In the genomic region with DNA sequence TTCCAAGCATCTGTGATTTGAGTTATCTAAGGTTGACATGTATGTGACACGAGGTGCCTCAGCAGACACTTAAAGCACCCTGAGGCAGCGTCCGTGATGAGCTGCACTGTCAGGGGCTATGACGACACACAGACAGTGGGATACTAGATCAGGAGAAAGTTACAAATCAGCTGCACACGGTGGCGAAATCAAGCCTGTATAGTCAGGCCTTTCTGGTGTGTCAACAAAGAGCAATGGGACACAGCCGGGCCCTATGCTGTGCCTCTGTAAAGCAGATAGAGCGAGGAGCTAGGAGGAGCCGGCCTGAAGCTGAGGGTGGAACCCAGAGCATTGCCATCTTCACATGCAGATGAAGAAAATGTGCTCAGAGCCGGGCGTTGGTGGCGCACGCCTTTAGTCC, we compare ENCODE assay signal across 24 mouse cellular contexts. TPM values are rescaled to one million over a fixed set of nuclear protein-coding genes. Genes with fewer than 3 reads are reported as not detected.
DNase-seq lines count a peak whose midpoint lies in the region; ATAC-seq and TF ChIP-seq lines count a peak whose summit lies in the region.
"Had no signal": no experiment of that assay in that cellular context is flagged by ENCODE, and none has a peak within 500 bp of the region (broad histone marks: within the 10 kb centered on the region; RNA-seq: fewer than 3 reads in every experiment).

No protein-coding gene starts in this region.

- no peak overlapping the region for H3K4me3 ChIP-seq in layer of hippocampus, adult 2 months
- no peak overlapping the region for H3K4me3 ChIP-seq in liver, embryonic 13.5 days (replicated peaks)
- H3K4me3 ChIP-seq in liver, embryonic 12.5 days: no peak overlapping the region
- H3K4me3 ChIP-seq in bone marrow macrophage, adult 2 months (ENCODE audit: insufficient read depth, low read length): no peak overlapping the region
- H3K4me3 ChIP-seq in liver, postnatal 0 days (ENCODE audit: low read depth, low read length): no peak overlapping the region
- H3K4me3 ChIP-seq in hindbrain, postnatal 0 days (ENCODE audit: low read length): no peak overlapping the region
- no peak overlapping the region for H3K4me3 ChIP-seq in heart, embryonic 11.5 days (ENCODE audit: low read depth, low read length)
- H3K4me3 ChIP-seq: embryonic facial prominence, embryonic 12.5 days; embryonic facial prominence, embryonic 15.5 days; forebrain, embryonic 12.5 days; forebrain, embryonic 15.5 days; heart, embryonic 12.5 days; heart, embryonic 15.5 days; hindbrain, embryonic 10.5 days; hindbrain, embryonic 13.5 days had no signal

- H3K27me3 ChIP-seq in liver, embryonic 13.5 days: no peaks in the 10 kb centered on the region
- no peaks in the 10 kb centered on the region for H3K27me3 ChIP-seq in liver, embryonic 12.5 days (replicated peaks)
- H3K27me3 ChIP-seq in liver, postnatal 0 days (ENCODE audit: insufficient read depth, low read length): no peaks in the 10 kb centered on the region
- no peaks in the 10 kb centered on the region for H3K27me3 ChIP-seq in hindbrain, postnatal 0 days (ENCODE audit: insufficient read depth, low read length)
- no peaks in the 10 kb centered on the region for H3K27me3 ChIP-seq in heart, embryonic 11.5 days (ENCODE audit: control insufficient read depth, insufficient read depth, low read length)
- H3K27me3 ChIP-seq: embryonic facial prominence, embryonic 12.5 days; embryonic facial prominence, embryonic 15.5 days; forebrain, embryonic 12.5 days; forebrain, embryonic 15.5 days; heart, embryonic 12.5 days; heart, embryonic 15.5 days; hindbrain, embryonic 13.5 days had no signal

- WGBS in liver, embryonic 13.5 days (ENCODE audit: insufficient replicate concordance): 60% methylated on average over 13 of the region's 13 CpGs
- 65% methylated on average over 13 of the region's 13 CpGs for WGBS in liver, embryonic 12.5 days (ENCODE audit: insufficient replicate concordance)
- WGBS in liver, postnatal 0 days (ENCODE audit: insufficient replicate concordance): 50% methylated on average over 13 of the region's 13 CpGs
- WGBS in hindbrain, postnatal 0 days: 81% methylated on average over 13 of the region's 13 CpGs
- WGBS in heart, embryonic 11.5 days (ENCODE audit: insufficient replicate concordance): 67% methylated on average over 13 of the region's 13 CpGs

- peak; percentile 26; the same call in 1 of the 2 replicates for ATAC-seq in liver, embryonic 13.5 days (ENCODE audit: low read depth)
- no peak for ATAC-seq in liver, embryonic 12.5 days
- ATAC-seq in liver, postnatal 0 days: peak; percentile 91
- ATAC-seq in hindbrain, postnatal 0 days: no peak
- ATAC-seq in heart, embryonic 11.5 days (replicated peaks; ENCODE audit: insufficient number of reproducible peaks, low FRiP score, low TSS enrichment): no peak
- ATAC-seq: activated CD4-positive, CD25-positive, alpha-beta regulatory T cell, adult 4 months; forebrain, embryonic 15.5 days; hindbrain, embryonic 16.5 days had no signal

- H3K4me1 ChIP-seq in liver, embryonic 13.5 days (replicated peaks): no peaks in the 10 kb centered on the region
- 0 out of 2 replicates have a peak, but pooled peaks cover 2% of the 10 kb centered on the region for H3K4me1 ChIP-seq in liver, embryonic 12.5 days
- peaks cover 85% of the 10 kb centered on the region for H3K4me1 ChIP-seq in bone marrow macrophage, adult 2 months (ENCODE audit: control insufficient read depth, insufficient read depth, low read length)
- peaks cover 37% of the 10 kb centered on the region for H3K4me1 ChIP-seq in liver, postnatal 0 days (ENCODE audit: insufficient read depth)
- H3K4me1 ChIP-seq in hindbrain, postnatal 0 days (ENCODE audit: insufficient read depth, low read length): peaks cover 11% of the 10 kb centered on the region
- H3K4me1 ChIP-seq in heart, embryonic 11.5 days (ENCODE audit: control insufficient read depth, insufficient read depth, low read length): peaks cover 24% of the 10 kb centered on the region
- H3K4me1 ChIP-seq: embryonic facial prominence, embryonic 12.5 days; hindbrain, embryonic 10.5 days had no signal

- no peak overlapping the region for H3K9ac ChIP-seq in liver, embryonic 13.5 days
- H3K9ac ChIP-seq in liver, embryonic 12.5 days: no peak overlapping the region
- no peak overlapping the region for H3K9ac ChIP-seq in liver, postnatal 0 days (replicated peaks)
- H3K9ac ChIP-seq in hindbrain, postnatal 0 days (replicated peaks; ENCODE audit: low read length): no peak overlapping the region
- no peak overlapping the region for H3K9ac ChIP-seq in heart, embryonic 11.5 days (ENCODE audit: low read depth, low read length)
- H3K9ac ChIP-seq: embryonic facial prominence, embryonic 12.5 days; embryonic facial prominence, embryonic 15.5 days; forebrain, embryonic 12.5 days; forebrain, embryonic 15.5 days; heart, embryonic 12.5 days; heart, embryonic 15.5 days; hindbrain, embryonic 13.5 days had no signal

- no peaks in the 10 kb centered on the region for H3K9me3 ChIP-seq in liver, embryonic 13.5 days (replicated peaks)
- H3K9me3 ChIP-seq in liver, embryonic 12.5 days (replicated peaks): no peaks in the 10 kb centered on the region
- H3K9me3 ChIP-seq in liver, postnatal 0 days (ENCODE audit: low read length): no peaks in the 10 kb centered on the region
- no peaks in the 10 kb centered on the region for H3K9me3 ChIP-seq in hindbrain, postnatal 0 days (ENCODE audit: low read length)
- no peaks in the 10 kb centered on the region for H3K9me3 ChIP-seq in heart, embryonic 11.5 days (replicated peaks; ENCODE audit: control insufficient read depth, low read length)
- H3K9me3 ChIP-seq: embryonic facial prominence, embryonic 12.5 days; embryonic facial prominence, embryonic 15.5 days; forebrain, embryonic 12.5 days; forebrain, embryonic 15.5 days; heart, embryonic 12.5 days; heart, embryonic 15.5 days; hindbrain, embryonic 10.5 days; hindbrain, embryonic 13.5 days had no signal

- H3K4me2 ChIP-seq in liver, embryonic 13.5 days: no peak overlapping the region
- H3K4me2 ChIP-seq in liver, embryonic 12.5 days: no peak overlapping the region
- no peak overlapping the region for H3K4me2 ChIP-seq in liver, postnatal 0 days (ENCODE audit: low read depth, low read length)
- no peak overlapping the region for H3K4me2 ChIP-seq in hindbrain, postnatal 0 days (ENCODE audit: low read depth, low read length)
- H3K4me2 ChIP-seq in heart, embryonic 11.5 days: no peak overlapping the region
- H3K4me2 ChIP-seq: embryonic facial prominence, embryonic 12.5 days; embryonic facial prominence, embryonic 15.5 days; forebrain, embryonic 12.5 days; forebrain, embryonic 15.5 days; heart, embryonic 12.5 days; heart, embryonic 15.5 days; hindbrain, embryonic 13.5 days had no signal

- TF ChIP-seq CTCF in layer of hippocampus, adult 2 months (conservative IDR thresholded peaks at IDR 0.05): no peak
- no peak for TF ChIP-seq CTCF in bone marrow macrophage, adult 2 months (IDR thresholded peaks at IDR 0.05; ENCODE audit: low read depth, low read length)
- no peak for TF ChIP-seq CTCF in liver, postnatal 0 days (IDR thresholded peaks at IDR 0.05; ENCODE audit: low read depth)
- TF ChIP-seq CTCF in hindbrain, postnatal 0 days (IDR thresholded peaks at IDR 0.05; ENCODE audit: low read depth): no peak

- TF ChIP-seq EP300 in liver, postnatal 0 days (IDR thresholded peaks at IDR 0.05; ENCODE audit: low read depth): no peak

- DNase-seq in layer of hippocampus, adult 2 months (ENCODE audit: low spot score in 2 of 2): no peak
- no peak for DNase-seq in layer of hippocampus, postnatal 14 days (ENCODE audit: low spot score in 2 of 2)
- no peak for DNase-seq in liver, embryonic 13.5 days
- peak; percentile 53 for DNase-seq in liver, postnatal 0 days
- no peak for DNase-seq in hindbrain, postnatal 0 days (ENCODE audit: low spot score)
- DNase-seq: adrenal gland, adult 8-10 months; adrenal gland, postnatal 25 days; gastrocnemius, postnatal 10 days; gastrocnemius, postnatal 36 days; heart, postnatal 10 days; heart, postnatal 36 days had no signal

- peak overlapping the region; percentile 89 for H3K27ac ChIP-seq in layer of hippocampus, adult 2 months
- H3K27ac ChIP-seq in liver, embryonic 13.5 days: no peak overlapping the region
- H3K27ac ChIP-seq in liver, embryonic 12.5 days: no peak overlapping the region
- H3K27ac ChIP-seq in bone marrow macrophage, adult 2 months (ENCODE audit: insufficient read depth, low read depth, low read length): peak overlapping the region; percentile 20; the same call in 1 of the 2 replicates
- H3K27ac ChIP-seq in liver, postnatal 0 days (ENCODE audit: low read depth): peak overlapping the region; percentile 55
- H3K27ac ChIP-seq in hindbrain, postnatal 0 days: no peak overlapping the region; the same call in 1 of the 2 replicates
- no peak overlapping the region for H3K27ac ChIP-seq in heart, embryonic 11.5 days (ENCODE audit: low read depth, low read length)
- H3K27ac ChIP-seq: embryonic facial prominence, embryonic 12.5 days; embryonic facial prominence, embryonic 15.5 days; forebrain, embryonic 12.5 days; forebrain, embryonic 15.5 days; heart, embryonic 15.5 days; hindbrain, embryonic 10.5 days; hindbrain, embryonic 13.5 days had no signal

- no peaks in the 10 kb centered on the region for H3K36me3 ChIP-seq in liver, embryonic 13.5 days
- H3K36me3 ChIP-seq in liver, embryonic 12.5 days: no peaks in the 10 kb centered on the region
- H3K36me3 ChIP-seq in liver, postnatal 0 days (replicated peaks; ENCODE audit: insufficient read depth, low read length): no peaks in the 10 kb centered on the region
- no peaks in the 10 kb centered on the region for H3K36me3 ChIP-seq in hindbrain, postnatal 0 days (ENCODE audit: insufficient read depth, low read length)
- H3K36me3 ChIP-seq in heart, embryonic 11.5 days (ENCODE audit: control insufficient read depth, insufficient read depth, low read length): no peaks in the 10 kb centered on the region
- H3K36me3 ChIP-seq: embryonic facial prominence, embryonic 12.5 days; embryonic facial prominence, embryonic 15.5 days; forebrain, embryonic 12.5 days; forebrain, embryonic 15.5 days; heart, embryonic 12.5 days; heart, embryonic 15.5 days; hindbrain, embryonic 10.5 days; hindbrain, embryonic 13.5 days had no signal

- TF ChIP-seq POLR2A in bone marrow macrophage, adult 2 months (IDR thresholded peaks at IDR 0.05; ENCODE audit: borderline replicate concordance, low read depth, low read length): no peak

RNA-seq across cellular contexts. Expression of gene Prkag2, which starts 12.3 kb away (rescaled TPM):
- 100 to 1,000 TPM; 177 to 193 TPM for total RNA-seq in layer of hippocampus, adult 2 months (2021)
- total RNA-seq in layer of hippocampus, postnatal 14 days (2021): 100 to 1,000 TPM; 151 to 155 TPM
- 4.3 and 5.3 TPM in 2 replicates for polyA plus RNA-seq in liver, embryonic 13.5 days (2015; fragmentation: Nextera tagmentation; extraction: Ambion mirVana)
- 7.2 TPM in 2 replicates for polyA plus RNA-seq in liver, embryonic 12.5 days (2016; fragmentation: Nextera tagmentation; extraction: Ambion mirVana)
- 27.2 and 27.7 TPM in 2 replicates for polyA plus RNA-seq in bone marrow macrophage, adult 2 months (2012; ENCODE audit: insufficient read depth, insufficient read length, missing spikeins)
- polyA plus RNA-seq in liver, postnatal 0 days (2015; fragmentation: Nextera tagmentation; extraction: Ambion mirVana): 6.8 and 7.3 TPM in 2 replicates
- total RNA-seq in hindbrain, postnatal 0 days (2014; rRNA removed): 31.4 and 38.3 TPM in 2 replicates
- polyA plus RNA-seq in hindbrain, postnatal 0 days (2015; fragmentation: Nextera tagmentation; extraction: Ambion mirVana): 85.5 and 86.4 TPM in 2 replicates
- 84.6 and 101 TPM in 2 replicates for polyA plus RNA-seq in heart, embryonic 11.5 days (2014; fragmentation: Nextera tagmentation; extraction: Ambion mirVana)

Comparison
In these comparisons a context has a peak if more than half of its experiments do, and no peak if none do; other contexts are left out.
1. H3K27ac ChIP-seq: peak in layer of hippocampus, adult 2 months (single experiment), bone marrow macrophage, adult 2 months (single experiment) and liver, postnatal 0 days (single experiment); none in liver, embryonic 13.5 days (single experiment), liver, embryonic 12.5 days (single experiment), hindbrain, postnatal 0 days (single experiment) and heart, embryonic 11.5 days (single experiment).
2. ATAC-seq: peak in liver, embryonic 13.5 days (single experiment) and liver, postnatal 0 days (single experiment); none in liver, embryonic 12.5 days (single experiment), hindbrain, postnatal 0 days (single experiment) and heart, embryonic 11.5 days (single experiment).